Mouse (Mus musculus) gastrocnemius, postnatal 25 days (tissue): ENCODE measurements around the gene 4931406C07Rik. TPM values are rescaled to one million over a fixed set of nuclear protein-coding genes. Genes with fewer than 3 reads are reported as not detected.

Source experiments
- DNase-seq: peaks from one replicate; pipeline ENCODE4 v3.0.0; 2022
- total RNA-seq, 2 experiments: library from RNA; stranded (reverse); gene quantifications; 1 replicate in 1 of 2; 2 replicates in 1 of 2; pipeline ENCODE4 v1.2.3; 2021

The 4931406C07Rik gene
- total RNA-seq, 2 experiments from 2014 or later, result 2.5 to 7.3 TPM

- DNase-seq, result no peak
These were observed 17.0 kb downstream of the 4931406C07Rik start for GRCm38 (mm10) chr9:15289251-15289650.

GRCm38 (mm10) chr9:15288402-15288801 lies 17.8 kb downstream of the 4931406C07Rik start:
- no peak for DNase-seq

DNA sequence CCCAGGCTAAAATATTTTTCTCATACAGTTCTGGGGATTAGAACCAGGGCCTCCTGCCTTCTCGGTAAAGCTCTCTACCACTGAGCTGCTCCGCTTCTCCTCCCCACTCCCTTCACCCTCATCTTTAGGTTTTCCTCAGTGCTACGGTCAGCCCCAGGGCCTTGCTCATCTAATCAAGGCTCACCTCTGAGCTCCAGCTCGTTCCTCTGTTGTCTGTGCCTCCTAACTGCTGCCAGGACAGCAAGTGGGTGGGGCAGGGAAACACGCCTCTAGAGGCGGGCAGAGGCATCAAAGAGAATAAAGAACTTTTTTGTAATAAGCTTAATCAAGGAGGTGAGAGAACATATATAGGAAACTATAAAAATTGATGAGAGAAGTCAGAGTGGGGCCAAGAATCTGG lies 18.4 kb downstream of the 4931406C07Rik start:
- DNase-seq, result no peak

GRCm38 (mm10) chr9:15285443-15285842 lies 20.8 kb downstream of the 4931406C07Rik start:
- no peak for DNase-seq

- DNase-seq, result no peak
These were observed 25.8 kb downstream of the 4931406C07Rik start for GRCm38 (mm10) chr9:15280491-15280879.

GRCm38 (mm10) chr9:15279649-15280490 lies 26.4 kb downstream of the 4931406C07Rik start, which contains the start of gene Med17:
Gene Med17, minus strand, starts transcription at chr9:15279931.
- DNase-seq, result peak; percentile 90

DNA sequence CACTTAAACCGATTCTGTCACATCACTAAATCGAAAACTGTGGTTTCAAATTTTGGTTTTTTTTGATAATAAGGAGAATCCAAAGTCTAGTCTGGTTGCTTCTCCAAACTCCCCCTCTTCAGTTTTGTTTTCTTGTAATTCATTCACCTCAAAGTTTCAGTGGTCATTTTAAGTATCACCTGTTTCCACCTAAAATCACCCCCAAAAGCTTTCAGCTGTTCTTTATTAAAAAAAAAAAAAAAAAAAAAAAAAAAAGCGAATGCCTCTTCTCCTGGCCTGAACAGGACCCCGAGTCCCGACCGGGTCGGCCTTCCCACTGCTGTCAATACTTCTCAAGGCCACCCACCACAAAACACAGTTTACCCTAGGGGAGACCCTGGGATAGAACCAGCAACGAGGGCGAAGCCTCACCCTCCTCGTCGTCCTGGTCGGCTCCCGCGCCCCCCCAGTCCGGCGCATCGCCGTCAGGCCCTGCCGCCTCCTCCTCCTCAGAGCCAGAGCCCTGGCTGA lies 27.1 kb downstream of the 4931406C07Rik start:
- DNase-seq, result no peak

DNA sequence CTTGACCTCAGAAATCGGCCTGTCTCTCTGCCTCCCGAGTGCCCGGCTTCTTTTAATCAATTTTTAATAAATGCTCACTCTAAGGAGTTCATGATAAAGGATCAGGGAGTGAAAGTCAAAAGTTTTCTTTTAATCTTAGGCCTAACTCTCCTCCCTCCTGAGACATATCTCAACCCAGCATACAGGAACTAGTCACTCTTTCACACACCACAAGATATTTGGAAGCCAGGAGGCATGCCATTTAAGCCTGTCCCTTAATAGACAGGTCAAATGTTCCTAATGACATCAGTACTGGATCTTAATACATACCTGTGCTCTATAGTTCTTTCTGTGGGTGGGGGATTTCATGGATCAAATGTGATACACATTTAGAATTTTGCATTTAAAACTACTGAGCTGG lies 27.9 kb downstream of the 4931406C07Rik start:
- DNase-seq, result no peak

- DNase-seq, result no peak
These were observed 29.4 kb downstream of the 4931406C07Rik start for GRCm38 (mm10) chr9:15276855-15277254.

DNA sequence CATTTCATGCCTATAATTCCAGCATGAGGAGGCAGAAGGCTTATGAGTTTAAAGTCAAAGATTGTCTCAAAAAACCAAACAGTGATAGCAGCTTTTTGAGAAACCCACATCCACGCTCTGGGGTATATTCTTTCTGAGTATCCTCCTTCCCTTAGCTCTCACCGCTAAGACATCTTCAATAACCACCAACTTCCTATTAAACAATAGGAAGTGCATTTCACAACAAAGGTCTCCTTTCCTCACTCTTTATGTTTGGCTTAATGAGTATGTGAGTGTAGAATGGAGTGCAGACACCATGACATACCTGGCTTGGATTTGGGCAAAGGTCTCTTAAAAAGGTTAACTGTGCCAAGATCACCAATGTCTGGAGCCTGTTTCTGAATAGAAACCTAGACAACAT lies 32.3 kb downstream of the 4931406C07Rik start:
- DNase-seq, result no peak

- DNase-seq, result no peak
These were observed 42.8 kb downstream of the 4931406C07Rik start for GRCm38 (mm10) chr9:15263487-15263886.

DNA sequence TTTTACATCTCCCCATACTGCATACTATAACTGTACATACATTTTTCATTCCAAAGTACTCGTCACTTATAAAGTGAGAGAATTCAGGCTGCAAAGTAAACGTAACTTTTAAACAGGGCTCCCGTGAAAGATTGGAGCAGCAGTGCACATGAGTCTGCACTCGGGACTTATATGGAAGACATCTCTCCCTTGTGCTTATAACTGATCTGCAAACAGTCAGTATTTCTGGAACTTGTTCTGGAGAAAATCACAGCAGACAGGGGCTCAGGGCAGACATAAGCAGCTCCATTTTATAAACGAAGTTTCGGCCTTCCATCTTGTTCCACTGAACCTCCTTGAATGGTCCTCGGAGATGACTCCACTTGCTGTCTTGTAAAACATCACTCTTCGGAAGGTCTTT lies 44.3 kb downstream of the 4931406C07Rik start:
- no peak for DNase-seq

- no peak for DNase-seq
These were observed 50.0 kb downstream of the 4931406C07Rik start for GRCm38 (mm10) chr9:15256214-15256613.

DNA sequence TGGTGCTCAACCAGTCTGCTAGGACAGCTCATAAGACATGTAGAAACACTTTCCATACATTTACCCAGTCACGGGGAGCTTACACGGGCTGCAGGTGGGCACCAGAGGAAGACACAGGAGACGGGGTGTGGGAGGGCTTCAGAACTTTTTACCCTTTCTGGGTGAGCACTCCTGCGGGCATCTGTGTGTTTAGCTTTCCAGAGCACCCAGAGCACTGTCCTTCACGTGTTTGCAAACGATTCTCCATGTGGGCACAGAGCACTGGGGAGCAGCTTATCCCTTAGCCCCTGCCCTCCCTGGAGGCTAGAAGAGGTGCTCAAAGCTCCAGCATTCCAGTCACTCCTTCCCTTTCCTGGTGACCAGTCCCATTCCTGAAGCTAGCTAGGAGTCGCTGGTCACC lies 51.7 kb downstream of the 4931406C07Rik start:
- no peak for DNase-seq

- DNase-seq, result no peak
These were observed 54.1 kb downstream of the 4931406C07Rik start for GRCm38 (mm10) chr9:15252196-15252595.

GRCm38 (mm10) chr9:15250376-15250775 lies 55.9 kb downstream of the 4931406C07Rik start:
- no peak for DNase-seq

DNA sequence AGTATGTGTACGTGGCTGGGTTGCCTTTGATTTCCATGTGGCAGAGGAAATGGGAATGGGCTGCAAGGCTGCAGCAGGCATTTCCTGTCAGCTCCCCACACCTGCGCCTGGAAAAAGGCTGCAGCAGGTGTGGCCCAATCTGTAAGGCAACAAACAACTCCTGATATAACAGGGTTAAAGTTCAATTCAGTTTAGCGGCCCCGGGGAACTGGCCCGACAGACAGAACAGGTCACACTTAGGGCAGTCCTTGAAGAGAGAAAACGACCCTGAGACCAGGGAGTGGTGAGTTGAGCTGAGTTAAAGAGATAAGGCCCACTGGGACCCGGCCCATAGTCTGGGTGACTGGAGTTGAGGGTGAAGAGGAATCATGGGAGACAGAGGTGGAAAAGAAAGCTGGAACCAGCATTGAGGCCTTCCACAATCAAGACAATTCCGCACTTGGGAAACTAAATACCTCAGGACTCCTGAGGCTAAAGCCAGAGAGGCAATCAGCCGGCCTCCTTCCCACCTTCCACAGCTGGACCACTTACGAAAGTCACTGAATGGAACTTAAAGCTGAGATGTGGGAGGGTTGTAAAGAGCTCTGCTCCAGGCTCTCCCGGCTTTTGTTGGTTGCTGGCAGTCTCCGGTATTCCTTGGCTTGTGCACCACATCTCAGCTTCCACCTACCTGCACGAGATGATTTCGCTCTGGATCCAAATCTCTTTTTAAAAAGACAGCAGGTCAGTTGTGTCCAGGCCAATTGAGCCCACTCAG lies 60.8 kb downstream of the 4931406C07Rik start:
- DNase-seq, result no peak

- DNase-seq, result no peak
These were observed 64.1 kb downstream of the 4931406C07Rik start for GRCm38 (mm10) chr9:15242130-15242529.

DNA sequence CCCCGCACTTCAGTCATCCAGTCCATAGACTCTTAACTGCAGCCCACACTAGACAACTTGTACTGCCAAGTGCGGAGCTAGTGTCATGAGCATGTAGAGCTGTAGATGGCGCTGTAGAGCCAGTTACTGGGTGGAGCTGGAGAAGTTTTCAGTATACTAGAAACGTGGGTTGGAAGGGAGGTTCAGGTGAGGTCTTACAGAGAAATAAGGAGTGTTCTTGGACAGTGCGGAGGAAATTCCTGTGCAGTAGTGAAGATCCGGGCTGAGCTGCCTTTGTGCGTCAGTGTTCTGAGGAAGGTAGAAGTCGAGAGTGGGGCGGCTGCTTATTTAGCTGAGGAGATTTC lies 64.7 kb downstream of the 4931406C07Rik start:
- no peak for DNase-seq

DNA sequence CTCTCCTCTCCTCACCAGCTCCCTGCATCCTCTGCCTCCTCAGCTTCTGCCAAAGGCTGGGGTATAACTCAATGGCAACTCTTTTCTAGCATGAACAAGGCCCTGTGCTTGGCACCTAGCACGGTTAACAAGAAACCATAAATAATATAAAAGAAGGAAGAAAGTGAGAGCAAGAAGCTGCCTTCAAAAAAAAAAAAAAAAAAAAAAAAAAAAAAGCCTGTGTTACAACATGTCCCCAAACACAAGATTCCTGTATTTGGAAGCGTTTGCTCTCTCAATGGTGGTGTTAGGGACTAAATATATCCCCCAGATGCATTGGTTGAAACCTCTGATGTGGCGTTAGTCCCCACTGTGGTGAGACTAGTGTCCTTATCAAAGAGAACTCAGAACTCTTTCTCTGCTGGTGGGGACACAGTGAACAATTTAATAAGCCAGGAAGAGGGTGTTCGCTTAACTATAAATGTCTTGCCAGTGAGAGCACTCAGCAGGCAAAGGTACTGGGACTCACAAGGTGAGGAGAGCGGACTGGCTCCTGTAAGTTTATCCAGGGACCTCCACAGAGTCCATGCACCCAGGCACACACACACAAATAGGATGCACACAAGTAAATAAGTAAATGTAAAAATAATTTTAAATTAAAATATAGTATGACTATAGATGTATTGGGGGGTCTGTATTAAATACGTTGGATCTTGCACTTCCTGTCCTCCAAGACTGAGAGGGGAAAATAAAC lies 65.2 kb downstream of the 4931406C07Rik start:
- no peak for DNase-seq

DNA sequence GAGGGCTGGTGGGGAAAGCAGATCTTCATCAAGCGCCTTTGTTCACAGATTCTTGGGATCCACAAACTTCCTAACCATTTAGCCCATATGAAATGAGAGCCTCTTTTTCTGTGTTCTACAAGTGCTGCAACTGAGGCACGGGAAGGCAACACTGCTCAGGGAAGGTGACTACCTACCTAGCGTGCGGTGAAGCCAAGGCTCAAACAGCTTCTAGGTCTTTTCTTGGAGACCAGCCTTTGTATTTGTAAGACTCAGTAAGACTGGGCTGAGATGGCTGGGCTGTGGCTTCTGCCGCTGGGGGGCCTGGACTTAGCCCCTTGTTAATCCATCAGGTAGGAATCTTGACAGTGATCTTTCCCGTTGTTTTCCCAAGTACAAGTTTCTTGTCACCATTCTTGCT lies 66.2 kb downstream of the 4931406C07Rik start:
- DNase-seq, result no peak
